Mouse (Mus musculus) heart, adult 11 months (tissue): ENCODE measurements at regions not wholly inside any gene's neighbourhood (a gene's known extent, or its start where the extent isn't known, plus 50 kb on each side); places are given as distances from the start of the nearest gene placed in this dataset.

Experiments used
- DNase-seq: peaks from one replicate; pipeline ENCODE4 v3.0.0; 2022

DNA sequence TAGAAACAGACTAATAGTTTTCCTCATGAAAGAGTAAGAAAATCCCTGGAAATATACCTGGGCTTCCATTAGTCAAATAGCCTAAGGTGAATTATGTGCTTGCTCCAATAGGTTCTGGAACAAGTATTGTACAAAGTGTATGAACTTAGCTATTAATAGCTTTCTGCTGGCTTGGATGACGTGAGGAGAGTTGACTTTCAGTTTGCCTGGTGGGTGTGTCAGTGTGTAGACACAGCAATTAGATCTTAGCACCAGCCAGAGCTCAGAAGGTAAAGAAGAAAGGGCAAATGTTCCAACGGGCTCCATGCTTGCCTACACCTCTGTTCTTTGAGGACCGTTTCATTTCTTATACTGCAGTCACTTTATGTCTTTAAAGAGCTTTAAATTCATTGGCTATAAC, 654.8 kb upstream of the Mef2c start:
- no peak for DNase-seq

DNA sequence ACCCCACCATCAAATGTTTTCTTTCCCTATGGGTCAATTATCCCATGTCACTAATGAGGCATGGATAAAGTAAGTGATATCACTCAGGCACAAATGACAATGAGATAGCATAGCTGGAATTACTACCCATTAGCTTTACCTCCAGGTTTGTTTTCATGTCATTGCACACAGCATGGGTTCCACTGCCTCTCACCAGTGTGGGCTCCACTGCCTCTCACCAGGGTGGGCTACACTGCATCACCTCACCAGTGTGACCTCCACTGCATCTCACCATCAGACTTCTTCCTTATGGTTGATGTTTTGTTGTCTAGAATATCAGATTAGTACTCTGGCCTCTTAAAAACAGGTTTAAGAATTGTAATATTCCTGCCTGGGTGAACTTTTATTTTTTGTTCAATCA, 634.0 kb upstream of the Mef2c start:
- no peak for DNase-seq

GRCm38 (mm10) chr13:82874091-82874490, 629.7 kb upstream of the Mef2c start:
- no peak for DNase-seq

- DNase-seq = no peak
These were observed 620.5 kb upstream of the Mef2c start for GRCm38 (mm10) chr13:82883368-82883767.

GRCm38 (mm10) chr13:82888755-82889154, 615.1 kb upstream of the Mef2c start:
- no peak for DNase-seq

DNA sequence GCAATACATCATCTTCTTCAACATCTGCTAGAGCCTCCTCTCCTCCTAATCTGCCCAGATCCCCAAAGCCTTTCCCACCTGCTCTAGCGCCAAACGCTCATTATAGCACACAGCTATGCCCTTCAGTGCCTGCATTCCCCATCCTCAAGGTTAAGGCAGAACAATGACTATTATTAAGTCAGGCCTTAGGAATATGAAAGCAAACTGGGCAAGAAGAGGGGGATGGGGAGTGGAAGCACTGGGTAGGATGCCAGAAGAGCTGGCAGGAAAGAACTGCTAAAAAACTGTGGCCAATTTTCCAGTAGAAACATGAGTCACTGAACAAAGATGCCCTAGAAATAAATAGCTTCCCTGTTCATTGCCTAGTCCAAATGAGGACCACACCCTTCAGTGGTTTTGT, 611.1 kb upstream of the Mef2c start:
- peak; percentile 90 for DNase-seq

DNA sequence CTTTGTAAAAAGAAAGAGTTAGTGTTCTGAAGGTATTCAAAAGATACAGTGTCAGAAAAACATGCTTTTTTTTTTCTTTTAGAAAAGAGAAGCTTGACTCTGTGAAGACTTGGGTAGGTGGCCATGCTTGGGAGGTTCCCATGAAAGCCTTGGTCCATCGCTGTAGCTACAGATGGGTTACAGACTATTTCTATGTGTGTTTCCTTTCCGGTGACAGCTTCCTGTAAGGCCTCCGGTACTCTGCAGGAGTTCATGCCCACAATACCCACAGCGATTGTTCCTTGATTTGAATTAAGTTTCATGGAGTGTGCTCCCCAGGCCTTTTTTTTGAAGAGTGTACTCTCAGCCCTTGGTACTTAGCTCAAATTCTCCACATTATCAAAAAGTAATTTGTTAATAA, 604.1 kb upstream of the Mef2c start:
- no peak for DNase-seq

DNA sequence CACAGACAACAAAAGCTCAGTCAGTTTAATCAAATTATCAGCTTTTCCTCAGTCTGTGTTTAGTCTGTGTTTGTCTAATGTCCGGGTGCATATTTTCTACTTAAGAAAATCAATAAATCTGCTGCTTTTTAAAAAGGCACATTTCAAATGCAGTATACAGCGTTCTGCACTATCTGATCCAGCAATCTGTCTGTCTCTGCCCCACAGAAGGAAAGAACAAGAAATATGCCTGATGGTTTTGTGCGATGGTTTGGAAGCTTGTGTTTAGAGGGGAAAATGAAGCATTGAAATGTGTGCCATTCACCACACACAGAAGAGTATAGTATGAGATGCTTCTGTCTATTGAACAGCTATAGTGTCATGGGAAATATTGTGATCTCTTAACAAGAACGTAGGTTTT, 601.7 kb upstream of the Mef2c start:
- no peak for DNase-seq

DNA sequence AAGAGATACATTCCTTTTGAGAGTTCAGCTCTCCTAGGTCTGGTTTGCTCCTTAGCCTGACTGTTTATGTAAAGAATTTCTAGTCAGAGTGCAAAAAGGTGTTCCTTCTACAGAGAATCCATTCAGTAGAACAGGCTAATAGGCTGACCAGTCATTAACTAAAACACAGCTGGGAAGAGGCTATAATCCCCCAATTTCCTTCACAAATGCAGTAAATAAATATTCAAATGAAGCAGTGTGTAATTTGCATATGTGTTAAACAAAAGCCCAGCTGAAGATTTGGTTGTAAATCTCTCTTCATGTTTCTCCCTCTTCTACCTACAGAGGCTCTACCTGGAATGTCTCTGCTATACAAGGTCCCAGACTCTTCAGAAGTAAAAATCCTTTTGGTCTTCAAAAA, 600.2 kb upstream of the Mef2c start:
- DNase-seq = no peak

DNA sequence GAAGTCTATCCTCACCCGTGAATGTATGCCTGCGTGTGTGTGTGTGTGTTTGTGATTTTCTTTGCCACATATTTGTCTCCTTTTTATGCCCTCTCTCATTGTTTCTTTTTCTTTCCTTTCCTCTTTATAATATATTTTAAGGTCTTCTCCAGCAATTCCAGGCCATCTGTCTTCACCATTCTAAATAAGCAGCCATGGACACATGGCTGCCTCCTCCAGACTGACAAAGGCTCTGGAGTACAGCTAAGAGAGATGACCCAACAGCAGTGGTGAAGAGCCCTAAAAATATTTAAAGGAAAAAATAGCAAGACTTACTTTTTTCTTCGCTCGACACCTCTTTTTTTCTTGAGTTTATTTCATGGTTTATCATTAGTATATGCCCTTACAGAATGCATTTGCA, 596.1 kb upstream of the Mef2c start:
- DNase-seq = no peak

DNA sequence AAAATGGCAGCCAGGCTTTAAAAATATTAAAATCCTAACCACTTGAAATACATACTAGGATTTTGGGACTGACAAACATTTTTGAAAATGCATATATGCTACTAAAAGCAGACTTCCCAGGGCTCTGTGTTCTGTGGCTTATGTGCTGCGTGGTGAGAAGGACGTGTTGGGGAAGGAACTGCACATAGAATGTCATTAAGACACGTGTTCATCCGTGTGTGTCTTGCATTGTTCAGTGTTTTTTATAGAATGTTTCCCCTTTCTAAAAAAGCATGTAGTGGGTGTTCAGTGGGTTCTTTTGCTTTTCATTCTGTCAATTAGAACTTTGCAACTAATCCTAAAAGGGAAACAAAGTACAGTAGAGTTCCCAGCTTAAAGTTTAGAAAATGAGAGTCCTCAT, 594.7 kb upstream of the Mef2c start:
- no peak for DNase-seq

DNA sequence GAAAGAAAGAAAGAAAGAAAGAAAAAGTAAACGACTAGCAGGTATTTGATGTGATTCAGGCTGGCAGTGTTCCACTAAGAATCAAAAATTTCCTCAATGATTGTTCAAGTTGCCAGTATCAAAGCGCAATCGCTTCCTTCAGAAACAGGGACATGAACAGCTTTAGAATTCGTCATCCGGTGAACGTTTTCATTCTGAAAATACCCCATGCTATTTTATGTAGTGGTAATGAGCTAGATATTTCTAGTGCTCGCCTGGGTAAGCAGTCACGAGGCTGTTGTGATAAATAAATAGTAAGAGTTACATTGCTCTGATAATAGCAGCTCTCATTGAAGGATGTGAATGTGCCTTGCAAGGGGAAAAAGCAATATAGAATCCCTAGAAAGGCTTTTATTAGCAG, 591.0 kb upstream of the Mef2c start:
- no peak for DNase-seq

DNA sequence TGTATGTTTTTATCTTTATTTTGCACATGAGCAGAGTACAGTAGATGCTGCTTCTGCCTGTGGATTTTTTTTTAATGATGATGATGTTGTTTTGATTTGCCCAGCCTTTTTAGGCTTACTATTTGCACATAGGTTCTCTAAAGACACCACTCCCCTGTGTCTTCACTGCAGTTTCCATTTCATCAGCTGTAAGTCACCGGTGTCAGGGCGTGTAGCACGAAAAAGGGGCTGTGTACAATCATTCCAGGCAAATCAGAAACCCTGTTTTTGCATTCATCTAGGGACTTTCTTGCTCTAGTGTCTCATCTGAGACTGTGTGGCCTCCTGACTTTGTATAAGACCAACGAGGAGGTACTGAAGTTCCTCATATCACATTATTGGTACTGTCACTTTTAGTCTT, 588.6 kb upstream of the Mef2c start:
- DNase-seq = no peak

DNA sequence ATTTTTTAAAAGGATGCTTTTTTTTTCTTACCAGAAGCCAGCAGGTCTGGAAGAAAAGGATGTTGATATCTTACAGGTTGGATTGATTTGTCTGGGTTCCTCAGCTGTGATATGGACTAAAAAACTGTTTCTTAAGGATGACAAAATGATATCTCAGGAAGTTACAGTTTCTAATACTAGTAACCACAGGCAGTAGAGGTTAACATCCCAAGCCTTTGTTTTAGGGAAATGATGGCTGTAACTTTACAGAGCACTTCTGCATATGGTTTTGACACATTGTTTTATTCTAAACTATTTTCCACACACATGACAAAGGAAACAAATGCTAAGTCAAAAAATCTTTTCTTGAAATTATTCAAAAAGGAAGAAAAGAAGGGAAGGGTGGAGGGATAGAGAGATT, 573.8 kb upstream of the Mef2c start:
- no peak for DNase-seq

GRCm38 (mm10) chr13:82937856-82938255, 566.0 kb upstream of the Mef2c start:
- DNase-seq = no peak

DNA sequence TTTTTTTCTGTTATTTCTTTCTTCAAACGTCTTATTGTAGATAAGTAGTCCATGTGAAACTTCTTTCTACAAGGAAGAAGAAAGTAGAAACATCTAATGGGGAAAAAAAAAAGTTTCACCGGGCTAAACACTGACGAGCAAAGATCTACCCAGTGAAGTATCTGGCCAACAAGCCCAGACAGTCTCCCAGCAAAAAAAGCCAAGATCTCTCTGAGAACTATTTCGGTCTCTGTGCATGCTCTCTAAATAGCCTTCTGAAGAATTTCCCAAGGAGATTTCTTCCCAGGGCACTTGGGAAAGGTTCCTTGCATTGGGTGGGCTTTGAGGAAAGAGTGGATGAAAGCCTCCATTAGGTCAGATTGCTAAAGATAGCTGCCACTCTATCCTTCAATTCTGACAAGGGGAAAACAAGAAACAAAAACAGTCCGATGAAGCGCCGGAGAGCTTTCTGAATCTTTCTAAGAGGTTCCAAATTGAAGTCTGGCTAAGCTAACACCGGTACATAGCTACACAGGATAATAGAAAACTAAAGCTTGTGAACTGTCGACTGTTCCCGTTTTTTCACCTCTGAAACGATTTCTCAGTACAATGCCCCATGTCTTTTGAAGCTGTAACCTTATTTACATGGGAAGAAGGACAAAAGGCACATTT, 561.0 kb upstream of the Mef2c start:
- DNase-seq = no peak

GRCm38 (mm10) chr13:82946931-82947330, 556.9 kb upstream of the Mef2c start:
- no peak for DNase-seq

GRCm38 (mm10) chr13:82949541-82949940, 554.3 kb upstream of the Mef2c start:
- peak; percentile 92 for DNase-seq

GRCm38 (mm10) chr13:82962333-82962732, 541.5 kb upstream of the Mef2c start:
- DNase-seq = no peak

GRCm38 (mm10) chr13:82971722-82972121, 532.1 kb upstream of the Mef2c start:
- DNase-seq = no peak

DNA sequence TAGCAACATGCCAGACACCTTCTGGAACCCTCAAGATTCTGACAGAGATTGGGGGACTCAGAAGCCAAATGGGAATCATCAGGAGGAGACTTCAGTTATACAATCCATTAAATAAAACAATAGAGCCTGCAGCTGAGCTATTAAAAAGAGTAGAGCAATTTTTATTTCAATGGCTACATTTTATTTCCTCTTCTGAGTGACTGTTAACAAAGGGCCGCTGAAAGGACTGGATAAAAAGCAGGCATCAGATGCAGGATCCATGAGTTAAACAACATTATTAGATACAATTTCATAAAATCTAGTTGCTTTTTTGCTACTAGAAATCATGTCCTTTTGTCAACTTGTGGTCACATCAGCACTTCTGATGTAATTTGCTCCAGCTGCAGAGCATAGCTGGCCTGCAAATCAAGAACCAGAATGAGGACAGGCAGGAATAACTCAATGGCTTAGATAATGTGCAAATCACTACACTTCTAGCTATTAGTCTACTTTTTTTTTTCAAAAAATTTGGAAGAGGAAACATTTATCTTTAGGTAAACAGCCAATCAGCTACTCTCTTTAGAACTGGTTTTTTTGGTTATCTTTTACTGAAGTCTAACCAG, 529.5 kb upstream of the Mef2c start:
- DNase-seq = no peak

DNA sequence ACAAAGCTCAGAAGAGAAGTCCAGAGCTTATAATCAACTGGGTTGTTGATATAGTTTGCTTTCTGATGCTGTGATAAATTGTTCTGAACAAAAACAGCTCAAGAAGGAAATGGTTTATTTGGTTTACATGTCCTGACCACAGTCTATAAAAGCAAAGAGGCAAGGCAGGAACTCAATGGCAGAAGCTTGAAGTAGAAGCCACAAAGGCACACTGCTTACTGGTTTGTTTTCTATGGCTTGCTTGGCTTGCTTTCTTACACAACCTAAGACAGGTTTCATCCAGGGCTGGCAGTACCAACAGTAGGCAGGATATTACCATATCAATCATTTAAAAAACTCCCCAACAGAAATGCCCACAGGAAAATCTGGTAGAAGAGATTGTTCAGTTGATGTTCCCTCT, 502.7 kb upstream of the Mef2c start:
- DNase-seq = no peak

- DNase-seq = peak; percentile 53
These were observed 487.1 kb upstream of the Mef2c start for GRCm38 (mm10) chr13:83016686-83017085.

DNA sequence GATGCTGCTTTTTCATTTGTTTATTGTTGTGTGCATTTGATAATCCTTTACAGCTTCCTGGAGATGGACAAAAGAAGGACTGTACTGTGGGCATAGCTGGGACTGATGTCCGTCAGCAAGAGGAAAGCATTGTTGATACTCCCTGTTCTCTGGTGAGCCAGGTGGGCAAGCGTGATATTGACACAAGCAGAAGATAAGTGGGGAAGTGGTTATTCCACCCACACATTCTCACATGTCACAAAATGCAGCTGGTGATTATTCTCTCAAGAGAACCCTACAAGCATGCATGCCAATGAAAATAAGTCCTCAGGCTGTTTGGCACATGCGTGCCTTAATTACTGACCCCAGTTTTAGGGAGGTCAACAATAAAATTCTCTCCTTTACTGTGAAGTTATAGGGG, 483.0 kb upstream of the Mef2c start:
- DNase-seq = peak; percentile 74

- DNase-seq = no peak
These were observed 479.9 kb upstream of the Mef2c start for GRCm38 (mm10) chr13:83023972-83024371.
